Mouse (Mus musculus) ES-E14 (cell line): Measurements from ENCODE around the gene Kremen2. TPM values are rescaled to one million over a fixed set of nuclear protein-coding genes. Genes with fewer than 3 reads are reported as not detected.
A peak's percentile ranks its signal among the peaks of the same experiment; 100 is the strongest.

ENCODE experiments used
- DNase-seq: peaks from one replicate; pipeline ENCODE4 v3.0.0-alpha.2; 2013; ENCODE audit warnings: low read depth, low spot score
- H3K27ac ChIP-seq: 2 replicates; pipeline ENCODE4 v1.5.1; 2012; ENCODE audit warnings: low read depth, mild to moderate bottlenecking, low read length, moderate library complexity, mixed read lengths; ENCODE audit not compliant: poor library complexity, insufficient read depth, severe bottlenecking
- H3K36me3 ChIP-seq: 2 replicates; pipeline ENCODE4 v1.6.1; 2012; ENCODE audit warnings: mild to moderate bottlenecking, low read length, moderate library complexity, mixed read lengths; ENCODE audit not compliant: control insufficient read depth, poor library complexity, insufficient read depth, severe bottlenecking
- H3K4me1 ChIP-seq, 2 experiments: fragments of 150-350 bp in 1 of 2; sonication (generic) in 1 of 2; 2 replicates each; pipeline ENCODE4 v1.6.1; 2012; ENCODE audit warnings: low read length in 2 of 2, mild to moderate bottlenecking in 1 of 2, mixed read lengths in 1 of 2; ENCODE audit not compliant: control insufficient read depth in 2 of 2, insufficient read depth in 2 of 2, poor library complexity in 1 of 2
- H3K4me3 ChIP-seq, 2 experiments: fragments of 150-350 bp in 1 of 2; sonication (generic) in 1 of 2; 2 replicates each; pipeline ENCODE4 v1.5.1; 2012; ENCODE audit warnings: low read length in 2 of 2, low read depth in 1 of 2, mild to moderate bottlenecking in 1 of 2, mixed read lengths in 1 of 2; ENCODE audit not compliant: insufficient read depth in 1 of 2, poor library complexity in 1 of 2, severe bottlenecking in 1 of 2
- H3K9ac ChIP-seq: 2 replicates; pipeline ENCODE4 v1.6.1; 2012; ENCODE audit warnings: low read depth, mild to moderate bottlenecking, low read length, mixed read lengths; ENCODE audit not compliant: poor library complexity, insufficient read depth, severe bottlenecking
- H3K9me3 ChIP-seq: fragments of 150-350 bp; sonication (generic); 2 replicates; pipeline ENCODE4 v1.6.1; 2012; ENCODE audit warnings: low read depth, mild to moderate bottlenecking, low read length; ENCODE audit not compliant: control insufficient read depth, insufficient read depth
- CHD2 ChIP-seq: IDR thresholded peaks from 2 replicates; pipeline ENCODE4 v1.6.1; 2014; ENCODE audit warnings: mild to moderate bottlenecking, low read depth, low read length, inconsistent platforms
- HCFC1 ChIP-seq: IDR thresholded peaks from 2 replicates; pipeline ENCODE4 v1.6.1; 2012; ENCODE audit warnings: low read length, inconsistent platforms, borderline replicate concordance; ENCODE audit not compliant: insufficient read depth
- MAFK ChIP-seq: IDR thresholded peaks from 2 replicates; pipeline ENCODE4 v1.6.1; 2014; ENCODE audit warnings: mild to moderate bottlenecking, low read depth, low read length, inconsistent platforms; ENCODE audit not compliant: insufficient read depth
- ZC3H11A ChIP-seq: IDR thresholded peaks from 2 replicates; pipeline ENCODE4 v1.6.1; 2012; ENCODE audit warnings: low read depth, mild to moderate bottlenecking, inconsistent platforms, low read length, borderline replicate concordance
- ZNF384 ChIP-seq: IDR thresholded peaks from 2 replicates; pipeline ENCODE4 v1.6.1; 2012; ENCODE audit warnings: low read depth, low read length, inconsistent platforms
- in situ Hi-C, 2 experiments: fragments of 600-800 bp; cut with MboI; formaldehyde crosslinking; loops; one replicate each; pipeline ENCODE4 v1.15.1; 2025; ENCODE audit warnings: low sequenced_read_pairs in 2 of 2, inconsistent platforms in 1 of 2; ENCODE audit not compliant: unreplicated experiment in 2 of 2
- total RNA-seq: library from RNA; depleted of rRNA; stranded (reverse); fragments of 300-350 nt; gene quantifications from 2 replicates; pipeline ENCODE4 v1.2.3, GENCODE M21; 2012

Gene Kremen2
- total RNA-seq, 1 experiment = 2.5 TPM

DNA sequence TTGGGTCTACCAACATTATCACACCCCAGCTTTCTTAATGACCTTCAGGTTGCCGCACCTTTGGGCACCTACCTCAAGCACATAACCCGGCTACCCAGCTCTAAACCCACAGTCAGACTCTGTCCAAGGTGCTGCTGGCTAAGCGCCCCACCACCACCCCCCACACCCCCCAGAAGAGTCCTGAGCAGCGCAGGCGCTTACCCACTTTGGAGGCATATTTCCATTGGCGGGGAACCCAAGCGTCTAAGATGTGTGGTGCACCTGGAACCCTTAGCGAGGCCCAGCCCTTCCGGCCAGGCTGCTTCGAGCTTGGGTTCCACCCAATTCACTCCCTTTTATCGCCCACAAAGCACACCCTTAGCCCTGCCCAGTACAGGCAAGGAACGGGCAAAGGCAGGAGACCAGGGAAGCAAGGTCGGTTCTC, 5.0 kb downstream of the Kremen2 start, which contains the start of gene Paqr4:
Gene Paqr4, minus strand, starts transcription at position 270 of the 424 bp plus-strand sequence.
- no peak for DNase-seq
- H3K36me3 ChIP-seq = peaks cover 4% of the 10 kb centered on the region; the same call in 1 of the 2 replicates
- no peak for TF ChIP-seq ZNF384
- no peak for TF ChIP-seq MAFK
- no peak for TF ChIP-seq HCFC1
- TF ChIP-seq ZC3H11A = no peak
- no peak for TF ChIP-seq CHD2
- H3K4me3 ChIP-seq = peak within 1 kb of the TSS; percentile 66 to 80
- H3K9ac ChIP-seq = peak within 1 kb of the TSS; percentile 45
- in situ Hi-C loops = no loop called here
- H3K27ac ChIP-seq = no peak within 1 kb of the TSS
- H3K9me3 ChIP-seq = no peaks in the 10 kb centered on the region
- peaks cover 0 to 20% of the 10 kb centered on the region in 2 experiments; a peak in 1 of 4 replicates for H3K4me1 ChIP-seq

DNA sequence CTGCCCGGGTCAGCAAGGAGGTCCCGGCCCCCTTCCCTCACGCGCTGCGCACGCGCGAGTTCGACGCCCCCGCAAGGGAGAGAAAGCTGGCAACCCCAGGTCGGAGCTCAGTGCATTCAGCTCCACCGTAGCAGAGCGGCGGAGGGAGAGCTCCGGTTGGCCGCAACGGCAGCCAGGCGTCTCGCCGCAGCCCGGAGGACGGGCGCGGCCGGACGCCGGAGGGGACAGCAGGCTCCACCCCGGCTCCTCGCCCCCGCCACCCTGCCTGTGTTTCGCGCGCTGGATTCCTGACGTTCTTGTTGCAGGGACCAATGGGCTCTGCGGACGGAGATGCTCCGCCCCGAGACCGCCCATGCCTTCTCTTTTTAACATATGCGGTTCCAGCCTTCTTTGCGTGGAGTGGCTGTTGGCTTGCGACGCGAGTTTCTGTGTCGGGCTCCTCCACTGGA, 5.5 kb downstream of the Kremen2 start:
- Histone ChIP-seq H3K4me3 (peak overlapping the region; percentile 66 to 80), H3K36me3 (peaks cover 4% of the 10 kb centered on the region; the same call in 1 of the 2 replicates), H3K27ac (no peak overlapping the region), H3K4me1 (peaks cover 0 to 18% of the 10 kb centered on the region in 2 experiments; a peak in 1 of 4 replicates), H3K9ac (peak overlapping the region; percentile 45), H3K9me3 (no peaks in the 10 kb centered on the region)
- in situ Hi-C loops = no loop called here
- peak; percentile 62 for DNase-seq
- TF ChIP-seq HCFC1 = no peak
- no peak for TF ChIP-seq CHD2
- no peak for TF ChIP-seq ZC3H11A
- TF ChIP-seq MAFK = no peak
- TF ChIP-seq ZNF384 = no peak

DNA sequence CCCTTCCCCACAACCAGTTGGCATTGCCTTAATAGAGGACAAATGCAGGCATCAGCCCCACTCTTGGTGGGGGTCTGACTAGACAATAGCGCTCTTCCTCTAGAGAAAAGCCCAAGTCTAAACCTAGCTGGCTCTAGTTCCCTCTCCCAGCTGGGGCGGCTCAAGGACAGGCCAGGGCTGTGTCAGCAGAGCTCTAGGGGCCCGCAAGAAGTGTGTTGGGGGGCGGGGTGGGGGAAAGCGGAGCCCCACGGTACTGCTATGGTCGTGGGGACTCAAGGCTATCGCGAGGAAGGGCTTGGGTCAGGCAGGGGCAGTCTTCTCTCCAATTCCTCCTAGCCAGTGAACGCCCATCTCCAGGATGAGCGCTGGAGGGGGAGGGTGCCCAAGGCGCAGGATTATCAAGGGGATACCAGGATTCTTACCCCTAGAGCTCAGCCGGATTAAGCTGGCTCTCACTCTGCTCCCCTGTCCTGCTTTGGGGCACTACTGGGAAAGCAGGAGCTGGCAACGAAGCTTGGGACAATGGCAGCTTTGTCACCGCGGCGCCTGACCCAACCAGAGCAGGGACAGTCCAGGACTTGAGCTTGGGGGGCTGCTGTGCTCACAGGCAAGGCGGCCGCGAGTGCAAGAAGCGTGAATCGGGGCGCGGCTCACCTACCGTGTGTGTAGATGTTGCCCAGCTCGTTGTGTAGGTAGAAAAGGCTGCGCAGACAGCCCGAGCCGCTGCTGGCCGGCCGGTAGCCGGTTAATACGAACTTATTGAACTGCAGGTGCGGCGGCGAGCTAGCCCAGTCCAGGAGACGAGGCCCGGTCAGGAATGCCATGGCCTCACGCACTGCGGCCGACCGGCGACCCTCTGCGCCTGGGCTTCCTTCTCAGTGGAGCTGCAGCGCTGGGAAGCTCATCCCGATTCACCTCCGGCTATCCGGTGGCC, 6.2 kb downstream of the Kremen2 start:
- peaks cover 4% of the 10 kb centered on the region; the same call in 1 of the 2 replicates for H3K36me3 ChIP-seq
- in situ Hi-C loops = no loop called here
- H3K9ac ChIP-seq = peak overlapping the region; percentile 45
- peaks cover 0 to 12% of the 10 kb centered on the region in 2 experiments; a peak in 1 of 4 replicates for H3K4me1 ChIP-seq
- DNase-seq = no peak
- no peaks in the 10 kb centered on the region for H3K9me3 ChIP-seq
- peak overlapping the region; percentile 66 to 80 for H3K4me3 ChIP-seq
- TF ChIP-seq CHD2 (peak; percentile 19; the same call in 1 of the 2 replicates), ZNF384 (no peak)
- H3K27ac ChIP-seq = no peak overlapping the region

DNA sequence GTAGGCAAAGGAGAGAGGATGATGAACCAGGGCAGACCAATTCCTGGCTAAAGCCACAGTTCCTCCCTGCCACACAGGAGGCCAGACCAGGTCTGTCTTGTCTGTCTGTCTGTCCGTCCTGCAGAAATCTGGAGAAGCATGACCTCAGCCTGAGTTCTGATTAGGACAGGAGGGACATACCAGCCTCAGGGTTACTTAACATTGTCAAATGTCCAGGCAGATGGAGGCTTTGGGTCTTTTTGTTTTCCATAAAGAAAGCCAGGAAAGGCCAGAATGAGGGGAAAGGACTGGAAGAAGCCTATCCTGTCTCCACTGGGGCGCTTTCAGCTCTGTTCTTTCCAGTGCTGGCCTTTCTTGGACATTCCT, 6.8 kb downstream of the Kremen2 start:
- Histone ChIP-seq H3K9me3 (no peaks in the 10 kb centered on the region), H3K4me3 (peak overlapping the region in 1 of 2 experiments; percentile 80; a peak in 2 of 4 replicates), H3K36me3 (peaks cover 6% of the 10 kb centered on the region; the same call in 1 of the 2 replicates), H3K9ac (no peak overlapping the region), H3K4me1 (peaks cover 0 to 12% of the 10 kb centered on the region in 2 experiments; a peak in 1 of 4 replicates), H3K27ac (no peak overlapping the region)
- no peak for DNase-seq
- TF ChIP-seq ZC3H11A (no peak), ZNF384 (no peak), HCFC1 (no peak), MAFK (no peak), CHD2 (no peak)
- in situ Hi-C loops = no loop called here
